Mouse (Mus musculus) lung, postnatal 0 days (tissue): ENCODE measurements at regions not wholly inside any gene's neighbourhood (a gene's known extent, or its start where the extent isn't known, plus 50 kb on each side); places are given as distances from the start of the nearest gene placed in this dataset.

Source experiments
- CTCF ChIP-seq: IDR thresholded peaks from 2 replicates; pipeline ENCODE4 v1.5.1; 2016; ENCODE audit warnings: antibody characterized with exemption, mild to moderate bottlenecking
- EP300 ChIP-seq: IDR thresholded peaks from 2 replicates; pipeline ENCODE4 v1.6.1; 2016; ENCODE audit warnings: antibody characterized with exemption, mild to moderate bottlenecking, control low read depth

DNA sequence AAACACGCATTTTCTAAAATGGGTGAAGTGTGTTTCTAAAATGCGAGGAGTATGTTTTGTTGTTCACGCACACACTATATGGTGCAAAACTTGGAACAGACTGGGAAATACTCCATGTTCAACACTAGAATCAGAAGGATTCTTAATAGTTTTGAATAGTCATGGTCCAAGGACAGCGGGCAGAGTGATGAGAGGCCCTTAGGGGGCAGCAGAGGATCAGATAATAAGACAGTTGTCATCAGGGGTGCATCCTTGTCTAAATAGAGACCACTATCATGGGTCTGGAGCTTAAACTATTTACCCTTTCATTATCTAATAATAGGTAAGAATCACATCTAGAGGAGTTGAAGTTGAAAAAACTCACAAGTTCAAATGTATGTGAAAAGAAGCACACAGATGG, 482.2 kb upstream of the Man1a start:
- peak; percentile 34 for TF ChIP-seq CTCF
- no peak for TF ChIP-seq EP300
